Mouse (Mus musculus) C2C12 (cell line): ENCODE measurements around the gene Sh2b1. TPM values are rescaled to one million over a fixed set of nuclear protein-coding genes. Genes with fewer than 3 reads are reported as not detected.

Source experiments
- H3K27me3 ChIP-seq: one replicate; pipeline ENCODE4 v1.6.1; 2011; ENCODE audit not compliant: control insufficient read depth, insufficient read depth, insufficient read length
- H3K36me3 ChIP-seq: one replicate; pipeline ENCODE4 v1.6.1; 2011; ENCODE audit not compliant: control insufficient read depth, insufficient read depth
- H3K4me3 ChIP-seq: one replicate; pipeline ENCODE4 v1.5.1; 2011; ENCODE audit warnings: mild to moderate bottlenecking, control low read depth; ENCODE audit not compliant: poor library complexity, insufficient read depth, severe bottlenecking
- H3K79me2 ChIP-seq: one replicate; pipeline ENCODE4 v1.6.1; 2011; ENCODE audit not compliant: control insufficient read depth, insufficient read depth
- H3K79me3 ChIP-seq: one replicate; pipeline ENCODE4 v1.6.1; 2011; ENCODE audit warnings: low read depth, control low read depth
- H3ac ChIP-seq: one replicate; pipeline ENCODE3; 2011; ENCODE audit warnings: low read depth; ENCODE audit not compliant: control insufficient read depth, insufficient read length
- CEBPB ChIP-seq: IDR thresholded peaks from one replicate; pipeline ENCODE4 v1.6.1; 2011; ENCODE audit warnings: low read depth, mild to moderate bottlenecking, control low read depth, moderate library complexity
- CTCF ChIP-seq: IDR thresholded peaks from one replicate; pipeline ENCODE4 v1.5.1; 2011; ENCODE audit not compliant: control insufficient read depth, insufficient read depth, insufficient read length
- FOSL1 ChIP-seq: IDR thresholded peaks from one replicate; pipeline ENCODE4 v1.8.0; 2011; ENCODE audit warnings: mild to moderate bottlenecking, low read length; ENCODE audit not compliant: poor library complexity, insufficient read depth, severe bottlenecking
- MAX ChIP-seq: IDR thresholded peaks from one replicate; pipeline ENCODE4 v1.6.1; 2011; ENCODE audit warnings: mild to moderate bottlenecking, control low read depth
- MYOD1 ChIP-seq: IDR thresholded peaks from one replicate; pipeline ENCODE4 v1.6.1; 2011; ENCODE audit warnings: low read depth; ENCODE audit not compliant: control insufficient read depth, insufficient read length
- MYOG ChIP-seq: IDR thresholded peaks from one replicate; pipeline ENCODE4 v1.6.1; 2011; ENCODE audit not compliant: control insufficient read depth, insufficient read length; ENCODE audit errors: extremely low read depth
- USF1 ChIP-seq: IDR thresholded peaks from one replicate; pipeline ENCODE4 v1.6.1; 2011; ENCODE audit warnings: low read depth, mild to moderate bottlenecking, control low read depth, moderate library complexity
- polyA plus RNA-seq: library from polyadenylated mRNA; unstranded; fragments of >200 nt; fragmentation: generic; extraction: Trizol; gene quantifications from one replicate; pipeline ENCODE4 v1.2.1, GENCODE M21; 2012; ENCODE audit warnings: missing spikeins

The Sh2b1 gene
- polyA plus RNA-seq, 1 experiment = 36.9 TPM

DNA sequence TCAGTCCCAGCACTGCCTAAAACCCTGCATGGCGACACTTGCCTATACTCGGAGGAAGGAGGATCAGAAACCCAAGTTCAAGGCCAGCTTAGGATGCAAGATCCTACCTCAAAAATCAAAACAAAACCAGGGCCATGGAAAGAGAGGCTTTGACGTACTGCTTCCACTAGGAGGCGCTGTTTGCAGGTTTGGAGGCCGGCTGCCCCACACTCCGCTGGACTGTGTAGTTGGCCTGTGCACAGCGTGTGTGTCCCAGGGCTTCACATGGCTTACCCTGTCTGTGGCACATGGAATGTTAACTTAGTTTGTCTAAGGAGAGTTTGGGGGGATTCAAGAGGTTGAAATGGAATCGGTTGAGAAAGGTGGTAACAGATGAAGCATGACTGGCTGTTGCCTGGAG lies 38.4 kb downstream of the Sh2b1 start:
- Histone ChIP-seq H3K27me3 (no peaks in the 10 kb centered on the region), H3K79me2 (no peaks in the 10 kb centered on the region), H3ac (no peak overlapping the region), H3K4me3 (no peak overlapping the region), H3K79me3 (no peaks in the 10 kb centered on the region), H3K36me3 (peaks cover 18% of the 10 kb centered on the region)
- no peak for TF ChIP-seq FOSL1
- peak; percentile 91 for TF ChIP-seq CTCF

DNA sequence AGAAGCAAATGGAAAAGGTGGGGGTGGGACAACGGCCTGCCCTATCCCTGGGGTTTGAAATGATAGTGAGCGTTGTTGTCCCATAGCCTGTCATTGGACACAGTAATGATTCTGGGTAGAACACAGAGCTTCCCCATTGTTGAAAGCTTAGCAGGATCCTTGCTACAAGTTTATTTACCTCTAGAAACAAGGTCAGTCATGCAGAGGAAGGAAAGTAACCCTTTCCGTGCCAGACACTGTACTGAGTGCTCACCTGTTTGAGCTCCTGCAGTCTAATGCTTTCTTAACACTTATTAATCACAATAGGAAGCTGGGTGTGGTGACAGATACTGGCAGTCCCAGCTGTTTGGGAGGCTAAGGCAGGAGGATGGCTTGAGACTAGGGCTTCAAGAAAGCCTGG lies 39.4 kb downstream of the Sh2b1 start:
- H3ac ChIP-seq = no peak overlapping the region
- TF ChIP-seq USF1 (no peak), MAX (no peak), MYOG (no peak), MYOD1 (no peak), CEBPB (no peak), CTCF (no peak)
- H3K4me3 ChIP-seq = no peak overlapping the region
- H3K79me3 ChIP-seq = no peaks in the 10 kb centered on the region
- H3K36me3 ChIP-seq = peaks cover 25% of the 10 kb centered on the region
- no peaks in the 10 kb centered on the region for H3K27me3 ChIP-seq
- no peaks in the 10 kb centered on the region for H3K79me2 ChIP-seq

GRCm38 (mm10) chr7:126434726-126435125 lies 40.5 kb downstream of the Sh2b1 start:
- Histone ChIP-seq H3K27me3 (no peaks in the 10 kb centered on the region), H3K36me3 (peaks cover 25% of the 10 kb centered on the region), H3K79me3 (no peaks in the 10 kb centered on the region), H3ac (no peak overlapping the region), H3K79me2 (no peaks in the 10 kb centered on the region), H3K4me3 (no peak overlapping the region)
- TF ChIP-seq CTCF (no peak), MAX (no peak), USF1 (no peak), CEBPB (no peak), MYOG (no peak), MYOD1 (no peak), FOSL1 (no peak)

- Histone ChIP-seq H3K36me3 (peaks cover 20% of the 10 kb centered on the region), H3K79me2 (no peaks in the 10 kb centered on the region), H3K79me3 (no peaks in the 10 kb centered on the region), H3K27me3 (no peaks in the 10 kb centered on the region), H3ac (no peak overlapping the region), H3K4me3 (no peak overlapping the region)
- TF ChIP-seq CEBPB = no peak
- TF ChIP-seq FOSL1 = no peak
- TF ChIP-seq USF1 = no peak
- no peak for TF ChIP-seq MYOD1
- no peak for TF ChIP-seq MAX
- no peak for TF ChIP-seq CTCF
- TF ChIP-seq MYOG = no peak
These were observed 45.1 kb downstream of the Sh2b1 start for GRCm38 (mm10) chr7:126430167-126430566.

- peaks cover 14% of the 10 kb centered on the region for H3K36me3 ChIP-seq
- TF ChIP-seq MYOG (no peak), USF1 (no peak), FOSL1 (no peak), MYOD1 (no peak), MAX (no peak), CTCF (no peak), CEBPB (no peak)
- peak overlapping the region; percentile 67 for H3ac ChIP-seq
- H3K79me3 ChIP-seq = no peaks in the 10 kb centered on the region
- peak overlapping the region; percentile 37 for H3K4me3 ChIP-seq
- no peaks in the 10 kb centered on the region for H3K79me2 ChIP-seq
- no peaks in the 10 kb centered on the region for H3K27me3 ChIP-seq
These were observed 45.7 kb downstream of the Sh2b1 start for GRCm38 (mm10) chr7:126429503-126429898.

DNA sequence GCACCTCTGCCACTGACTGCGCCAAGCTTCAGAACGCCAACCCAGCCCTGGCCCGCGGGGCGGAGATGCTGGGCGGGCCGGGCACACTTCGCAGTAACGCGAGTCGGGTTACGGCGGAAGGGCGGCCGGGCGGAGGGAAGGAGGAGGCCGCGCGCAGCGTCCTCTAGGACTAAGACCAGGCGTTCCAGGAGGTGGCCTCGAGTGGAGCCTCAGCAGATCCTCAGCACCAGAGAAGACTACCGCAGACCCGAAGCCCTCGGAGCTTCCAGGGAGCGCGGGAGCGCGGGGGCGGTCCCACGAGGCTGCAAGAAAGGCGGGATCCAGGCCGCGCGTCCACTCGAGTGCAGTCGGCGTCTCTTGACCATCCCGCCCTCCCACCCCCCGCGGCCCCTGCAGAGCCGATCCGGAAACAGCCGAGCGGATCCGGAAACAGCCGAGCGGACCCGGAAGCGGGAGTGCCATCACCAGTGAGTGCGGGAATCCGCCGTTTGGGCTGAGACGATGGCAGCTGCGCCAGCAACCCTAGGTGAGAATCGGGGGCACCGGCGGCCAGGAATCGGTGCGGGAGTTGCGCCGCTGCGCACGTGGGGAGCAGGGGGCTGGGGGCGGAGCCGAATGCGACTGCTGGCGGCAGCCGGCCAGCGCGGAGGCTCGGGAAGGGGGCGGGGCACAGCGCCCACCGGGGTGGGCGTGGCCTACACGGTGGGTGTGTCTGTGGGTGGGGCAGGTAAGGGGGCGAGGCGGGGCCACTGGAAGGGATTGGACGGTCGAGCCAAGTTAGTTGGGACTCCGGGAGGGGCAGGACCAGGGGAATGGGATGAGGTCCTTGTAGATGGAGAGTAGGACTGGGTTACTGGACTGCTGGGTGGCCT lies 46.4 kb downstream of the Sh2b1 start, which contains the start of gene Rabep2:
Gene Rabep2, plus strand, starts transcription at position 129 of the 872 bp plus-strand sequence.
- TF ChIP-seq CEBPB = no peak
- TF ChIP-seq MYOG = no peak
- TF ChIP-seq CTCF = no peak
- TF ChIP-seq FOSL1 = no peak
- no peak for TF ChIP-seq USF1
- no peak for TF ChIP-seq MYOD1
- no peak for TF ChIP-seq MAX
- Histone ChIP-seq H3ac (peak within 1 kb of the TSS; percentile 96), H3K79me2 (no peaks in the 10 kb centered on the region), H3K4me3 (peak within 1 kb of the TSS; percentile 37), H3K36me3 (peaks cover 13% of the 10 kb centered on the region), H3K79me3 (no peaks in the 10 kb centered on the region), H3K27me3 (no peaks in the 10 kb centered on the region)
